Mouse (Mus musculus): ENCODE data around the gene Kin.

GRCm38 (mm10) chr2:10076675-10077074 lies 3.7 kb upstream of the Kin start:
- no peak for TF ChIP-seq CTCF (IDR thresholded peaks at IDR 0.05; ENCODE audit: control insufficient read depth, insufficient read depth, low read length)
- TF ChIP-seq POLR2A (IDR thresholded peaks at IDR 0.05; ENCODE audit: borderline replicate concordance, control insufficient read depth, low read depth, low read length) = no peak
